Mouse (Mus musculus) mouse embryonic stem cell (cell line): Measurements from ENCODE around the gene Rhebl1.

Experiments
- in situ Hi-C, 2 experiments: fragments of 300-500 bp; cut with MboI; formaldehyde crosslinking; loops; 1 replicate in 1 of 2; 3 replicates in 1 of 2; pipeline ENCODE4 v1.14.3; 2019 to 2020; ENCODE audit warnings: low sequenced_read_pairs in 2 of 2, low pct_unique_long_range_greater_than_20kb in 1 of 2, mixed read lengths in 1 of 2; ENCODE audit not compliant: unreplicated experiment in 1 of 2

The Rhebl1 gene

GRCm38 (mm10) chr15:98835291-98835690 is 59.0 kb downstream of the Rhebl1 start:
- in situ Hi-C loops = no loop called here

- in situ Hi-C loops = no loop called here
Measured at GRCm38 (mm10) chr15:98834059-98834458, 60.3 kb downstream of the Rhebl1 start.

GRCm38 (mm10) chr15:98833281-98833680 is 61.1 kb downstream of the Rhebl1 start:
- in situ Hi-C loops = no loop called here

GRCm38 (mm10) chr15:98832161-98833058 is 61.9 kb downstream of the Rhebl1 start:
- in situ Hi-C loops = no loop called here

GRCm38 (mm10) chr15:98831684-98832035 is 62.7 kb downstream of the Rhebl1 start:
- in situ Hi-C loops = no loop called here

- in situ Hi-C loops = no loop called here
Measured at GRCm38 (mm10) chr15:98830736-98831683, 63.3 kb downstream of the Rhebl1 start, which contains the start of gene Prkag1. Gene Prkag1 (minus strand): TSS chr15:98831521.
